Mouse (Mus musculus) layer of hippocampus, adult 18-20 months (tissue): ENCODE measurements around the gene Prkrip1. TPM values are rescaled to one million over a fixed set of nuclear protein-coding genes. Genes with fewer than 3 reads are reported as not detected.

Source experiments
- total RNA-seq, 2 experiments: library from RNA; stranded (reverse); gene quantifications; 2 replicates each; pipeline ENCODE4 v1.2.3; 2021

Gene Prkrip1
- total RNA-seq, 2 experiments from 2014 or later, result 38.4 to 45.9 TPM

Other genes with a start within 250 kb of the Prkrip1 start
- gene Ssc4d, start 224.4 kb downstream of the Prkrip1 start, total RNA-seq, result 1 to 10 TPM; 1.1 to 1.4 TPM
- gene Zp3, start 218.9 kb downstream of the Prkrip1 start, total RNA-seq, result not detected
- 1 to 10 TPM; 8.8 to 9.2 TPM for gene Dtx2, start 204.2 kb downstream of the Prkrip1 start, total RNA-seq
- not detected for gene Upk3b, start 160.5 kb downstream of the Prkrip1 start, total RNA-seq
- gene Upk3bl, start 144.5 kb downstream of the Prkrip1 start, total RNA-seq, result under 1 TPM in 1 of 2 experiments, not detected in 1; 0.52 TPM
- gene Rasa4, start 115.0 kb downstream of the Prkrip1 start, total RNA-seq, result 1 to 10 TPM; 3.3 to 3.8 TPM
- gene Polr2j, start 82.3 kb downstream of the Prkrip1 start, total RNA-seq, result 10 to 100 TPM; 77.4 to 79.3 TPM
- 10 to 100 TPM; 14.6 to 14.9 TPM for gene Lrwd1, start 62.9 kb downstream of the Prkrip1 start, total RNA-seq
- 10 to 100 TPM; 11.0 to 11.4 TPM for gene Alkbh4, start 62.8 kb downstream of the Prkrip1 start, total RNA-seq
- gene Orai2, start 28.2 kb downstream of the Prkrip1 start, total RNA-seq, result 100 to 1,000 TPM; 121 to 132 TPM
- gene Sh2b2, start 47.6 kb upstream of the Prkrip1 start, total RNA-seq, result 1 to 10 TPM; 6.5 to 7.7 TPM